Mouse (Mus musculus) c-Kit-negative CD71-positive TER-119-positive erythroid progenitor cells, embryonic 14.5 days (primary cell): ENCODE results near the gene Hist1h2bh.
"Not testable (repeated sequence)": the region's sequence is repeated elsewhere in the genome, so short reads cannot be mapped to it uniquely, and the experiment has no call there.

Experiments
- DNase-seq: peaks from one replicate; pipeline ENCODE4 v3.0.0-alpha.2; 2013; ENCODE audit warnings: low read depth, low spot score

The Hist1h2bh gene

GRCm38 (mm10) chr13:23551931-23552914 is 9.0 kb upstream of the Hist1h2bh start:
- no peak for DNase-seq

DNA sequence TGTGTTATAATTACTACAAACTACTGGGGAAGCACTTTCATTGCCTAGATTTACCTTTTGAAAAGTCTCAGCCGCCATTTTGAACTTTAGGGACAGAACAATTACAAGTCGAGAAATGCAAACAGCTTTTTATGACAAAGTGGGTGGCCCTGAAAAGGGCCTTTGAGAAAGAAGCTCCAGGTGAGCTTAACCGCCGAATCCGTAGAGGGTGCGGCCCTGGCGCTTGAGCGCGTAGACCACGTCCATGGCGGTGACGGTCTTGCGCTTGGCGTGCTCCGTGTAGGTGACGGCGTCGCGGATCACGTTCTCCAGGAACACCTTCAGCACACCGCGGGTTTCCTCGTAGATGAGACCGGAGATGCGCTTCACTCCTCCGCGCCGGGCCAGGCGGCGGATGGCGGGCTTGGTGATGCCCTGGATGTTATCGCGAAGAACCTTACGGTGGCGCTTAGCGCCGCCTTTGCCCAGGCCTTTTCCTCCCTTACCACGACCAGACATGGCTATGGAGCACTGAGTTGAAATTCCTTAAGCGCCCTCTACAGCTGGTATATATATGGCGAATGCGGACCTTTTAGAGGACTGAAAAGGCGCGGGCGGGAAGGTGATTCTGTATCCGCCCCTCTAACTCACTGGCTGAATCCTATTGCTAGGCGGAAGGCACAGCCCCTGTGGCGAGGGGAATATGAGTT is 8.1 kb upstream of the Hist1h2bh start, which contains the start of gene Hist1h4f:
TSS of gene Hist1h4f (minus strand) at position 503 of the 689 bp plus-strand sequence.
- DNase-seq, result peak; percentile 95

DNA sequence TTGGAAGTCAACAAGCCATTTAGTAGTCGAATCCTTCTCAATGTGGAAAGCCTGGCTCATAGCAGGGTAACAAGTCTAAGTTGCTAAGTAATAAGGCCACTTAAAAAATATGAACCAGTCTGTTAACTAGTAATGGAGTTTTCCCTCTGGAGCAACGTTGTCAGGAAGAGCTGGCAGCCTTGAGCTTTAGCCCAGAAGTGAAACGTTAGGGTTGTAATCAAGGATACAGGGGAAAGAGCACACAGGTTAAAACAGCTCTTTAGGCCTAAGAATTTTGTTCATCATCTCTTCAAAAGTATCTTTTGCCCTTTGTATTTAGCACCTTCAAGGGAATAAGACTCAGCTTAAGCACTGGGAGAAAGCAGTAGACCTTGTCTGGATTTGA is 7.6 kb upstream of the Hist1h2bh start:
- no peak for DNase-seq

- no peak for DNase-seq
Measured at GRCm38 (mm10) chr13:23546694-23547093, 3.5 kb upstream of the Hist1h2bh start.

GRCm38 (mm10) chr13:23544787-23545120 is 1.6 kb upstream of the Hist1h2bh start:
- DNase-seq, result not testable (repeated sequence)

GRCm38 (mm10) chr13:23543965-23544786 is 984 bp upstream of the Hist1h2bh start, which contains the start of gene Hist1h3f:
Gene Hist1h3f (plus strand): TSS chr13:23544052.
- DNase-seq, result peak; percentile 93

DNA sequence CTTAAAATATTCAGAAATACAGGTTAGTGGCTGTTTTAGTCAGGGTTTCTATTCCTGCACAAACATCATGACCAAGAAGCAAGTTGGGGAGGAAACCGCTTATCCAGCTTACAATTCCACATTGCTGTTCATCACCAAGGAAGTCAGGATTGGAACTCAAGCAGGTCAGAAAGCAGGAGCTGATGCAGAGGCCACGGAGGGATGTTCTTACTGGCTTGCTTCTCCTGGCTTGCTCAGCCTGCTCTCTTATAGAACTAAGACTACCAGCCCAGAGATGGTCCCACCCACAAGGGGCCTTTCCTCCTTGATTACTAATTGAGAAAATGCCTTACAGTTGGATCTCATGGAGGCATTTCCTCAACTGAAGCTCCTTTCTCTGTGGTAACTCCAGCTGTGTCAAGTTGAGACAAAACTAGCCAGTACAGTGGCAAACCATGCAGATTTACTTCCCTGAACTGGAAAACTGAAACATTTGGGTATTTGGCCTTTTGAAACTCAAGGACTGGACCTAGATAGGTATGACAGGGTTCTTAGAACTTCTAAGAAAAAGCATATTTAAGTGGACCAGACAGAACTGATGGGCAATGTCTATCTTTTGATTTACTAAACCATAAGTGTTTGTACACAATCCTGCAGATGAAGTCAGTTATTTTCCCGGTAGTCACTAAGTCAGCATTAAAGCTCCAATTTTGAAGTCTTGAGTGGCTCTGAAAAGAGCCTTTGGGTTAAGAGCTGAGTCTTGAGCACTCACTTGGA is 789 bp downstream of the Hist1h2bh start:
- DNase-seq, result not testable (repeated sequence)

- DNase-seq, result no peak
Measured at GRCm38 (mm10) chr13:23541497-23541896, 1.7 kb downstream of the Hist1h2bh start.

DNA sequence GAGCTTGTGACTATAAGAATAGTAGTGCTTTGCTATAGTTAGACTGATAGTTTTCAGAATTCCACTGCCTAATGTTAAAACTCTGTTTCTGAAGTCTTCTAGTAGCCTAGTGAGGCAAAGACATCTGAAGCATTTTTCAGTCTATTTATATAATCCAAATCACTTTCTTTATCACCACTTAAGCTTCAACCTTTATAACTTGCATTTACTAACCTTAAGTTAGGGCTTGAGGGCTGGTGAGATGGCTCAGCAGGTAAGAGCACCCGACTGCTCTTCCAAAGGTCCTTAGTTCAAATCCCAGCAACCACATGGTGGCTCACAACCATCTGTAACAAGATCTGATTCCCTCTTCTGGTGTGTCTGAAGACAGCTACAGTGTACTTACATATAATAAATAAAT is 3.4 kb downstream of the Hist1h2bh start:
- DNase-seq, result not testable (repeated sequence)

- no peak for DNase-seq
Measured at GRCm38 (mm10) chr13:23538249-23538648, 4.9 kb downstream of the Hist1h2bh start.

GRCm38 (mm10) chr13:23537006-23537710 is 6.0 kb downstream of the Hist1h2bh start:
- DNase-seq, result no peak

DNA sequence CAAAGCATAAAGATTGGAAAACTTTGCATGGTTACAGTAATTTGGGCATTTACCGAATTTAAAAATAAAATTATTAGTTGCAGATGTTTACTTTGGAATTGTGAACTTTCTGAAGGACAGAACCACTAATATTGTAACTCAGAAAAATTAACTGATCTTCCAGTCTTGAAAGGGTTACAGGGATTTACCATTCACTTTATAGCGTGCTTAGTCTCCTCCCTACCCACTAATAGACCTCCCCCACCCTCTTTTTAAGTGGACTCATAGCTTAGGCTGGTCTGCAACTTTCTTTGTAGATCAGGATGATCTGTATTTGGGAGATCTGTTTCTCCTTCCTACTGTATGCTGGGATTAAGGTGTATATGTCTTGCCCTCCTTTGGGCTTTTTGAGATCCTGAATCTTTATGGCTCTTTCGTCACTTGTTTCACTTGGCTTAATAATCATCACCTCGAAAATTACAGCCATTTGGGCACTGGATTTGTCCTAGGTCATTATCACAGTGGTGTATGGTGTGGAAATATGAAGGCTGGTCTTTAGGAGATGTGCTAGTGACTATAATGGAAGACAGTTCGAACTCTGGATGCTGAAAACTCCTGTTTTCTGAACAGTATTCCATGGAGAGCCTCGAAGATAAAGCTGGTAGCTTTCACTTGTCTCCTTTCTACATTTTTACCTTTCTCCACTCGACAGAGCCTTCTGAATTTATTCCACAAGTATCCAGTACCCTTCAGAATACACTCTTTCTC is 6.9 kb downstream of the Hist1h2bh start:
- no peak for DNase-seq

- peak; percentile 94 for DNase-seq
Measured at GRCm38 (mm10) chr13:23535137-23536075, 7.8 kb downstream of the Hist1h2bh start, which contains the start of gene Hist1h3g. Gene Hist1h3g (plus strand): TSS chr13:23535422.

GRCm38 (mm10) chr13:23534368-23535131 is 8.6 kb downstream of the Hist1h2bh start:
- no peak for DNase-seq

GRCm38 (mm10) chr13:23533560-23534367 is 9.4 kb downstream of the Hist1h2bh start, which contains the start of gene Hist1h2af:
Gene Hist1h2af (plus strand): TSS chr13:23533906.
- DNase-seq, result peak; percentile 87

- no peak for DNase-seq
Measured at GRCm38 (mm10) chr13:23532262-23533075, 10.7 kb downstream of the Hist1h2bh start.
